Mouse (Mus musculus): ENCODE results near the gene Prkci. TPM values are rescaled to one million over a fixed set of nuclear protein-coding genes. Genes with fewer than 3 reads are reported as not detected.
A peak's percentile ranks its signal among the peaks of the same experiment; 100 is the strongest.

The Prkci gene
- polyA plus RNA-seq, 1 experiment from 2014 or later = 35.5 TPM

- Histone ChIP-seq H3K4me1 (peaks cover 24% of the 10 kb centered on the region), H3K9ac (no peak overlapping the region), H3K4me2 (replicated peaks) (no peak overlapping the region), H3K4me3 (no peak overlapping the region), H3K36me3 (no peaks in the 10 kb centered on the region), H3K27ac (no peak overlapping the region), H3K27me3 (no peaks in the 10 kb centered on the region), H3K9me3 (no peaks in the 10 kb centered on the region)
- no peak for ATAC-seq (ENCODE audit: low FRiP score, low read depth)
- 85% methylated on average over 10 of the region's 10 CpGs for WGBS
Measured at GRCm38 (mm10) chr3:31080791-31081502, 85.4 kb downstream of the Prkci start.

DNA sequence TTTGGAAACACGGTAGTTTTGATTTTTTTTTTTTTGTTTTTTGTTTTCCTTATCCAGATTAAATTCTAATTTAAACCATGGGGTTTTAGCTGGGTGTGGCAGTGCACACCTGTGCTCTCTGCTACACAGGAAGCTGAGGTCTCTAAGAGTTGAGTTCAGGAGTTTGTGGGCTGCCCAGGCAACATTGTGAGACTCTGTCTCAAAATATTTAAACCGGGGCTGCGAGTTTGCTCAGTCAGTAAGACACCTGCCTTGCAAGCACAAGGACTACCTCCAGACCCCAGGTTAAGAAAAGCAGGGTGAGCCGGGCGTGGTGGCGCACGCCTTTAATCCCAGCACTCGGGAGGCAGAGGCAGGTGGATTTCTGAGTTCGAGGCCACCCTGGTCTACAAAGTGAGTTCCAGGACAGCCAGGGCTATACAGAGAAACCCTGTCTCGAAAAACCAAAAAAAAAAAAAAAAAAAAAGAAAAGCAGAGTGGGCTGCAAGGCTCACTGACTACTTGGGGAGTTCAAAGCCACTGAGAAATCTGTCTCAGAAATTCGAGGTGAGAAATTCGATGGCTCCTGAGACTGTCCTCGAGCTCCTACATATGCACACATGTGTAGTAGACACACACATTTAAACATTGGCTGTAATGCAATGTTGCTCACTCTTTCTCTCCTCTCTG, 87.4 kb downstream of the Prkci start:
- no peak for ATAC-seq (ENCODE audit: low FRiP score, low read depth)
- WGBS = 89% methylated on average over 12 of the region's 13 CpGs
- no peak overlapping the region for H3K27ac ChIP-seq
- H3K27me3 ChIP-seq = no peaks in the 10 kb centered on the region
- no peaks in the 10 kb centered on the region for H3K36me3 ChIP-seq
- no peak overlapping the region for H3K4me2 ChIP-seq (replicated peaks)
- H3K4me3 ChIP-seq = no peak overlapping the region
- H3K9ac ChIP-seq = no peak overlapping the region
- peaks cover 24% of the 10 kb centered on the region for H3K4me1 ChIP-seq
- H3K9me3 ChIP-seq = no peaks in the 10 kb centered on the region

- Histone ChIP-seq H3K4me2 (replicated peaks) (peak overlapping the region; percentile 19; the same call in 1 of the 2 replicates), H3K27me3 (no peaks in the 10 kb centered on the region), H3K4me1 (peaks cover 26% of the 10 kb centered on the region), H3K4me3 (no peak overlapping the region), H3K9me3 (no peaks in the 10 kb centered on the region), H3K27ac (peak overlapping the region; percentile 52; the same call in 1 of the 2 replicates), H3K9ac (no peak overlapping the region), H3K36me3 (no peaks in the 10 kb centered on the region)
- 41% methylated on average over 12 of the region's 12 CpGs for WGBS
- peak; percentile 36; the same call in 1 of the 2 replicates for ATAC-seq (ENCODE audit: low FRiP score, low read depth)
Measured at GRCm38 (mm10) chr3:31083507-31084245, 88.1 kb downstream of the Prkci start.

DNA sequence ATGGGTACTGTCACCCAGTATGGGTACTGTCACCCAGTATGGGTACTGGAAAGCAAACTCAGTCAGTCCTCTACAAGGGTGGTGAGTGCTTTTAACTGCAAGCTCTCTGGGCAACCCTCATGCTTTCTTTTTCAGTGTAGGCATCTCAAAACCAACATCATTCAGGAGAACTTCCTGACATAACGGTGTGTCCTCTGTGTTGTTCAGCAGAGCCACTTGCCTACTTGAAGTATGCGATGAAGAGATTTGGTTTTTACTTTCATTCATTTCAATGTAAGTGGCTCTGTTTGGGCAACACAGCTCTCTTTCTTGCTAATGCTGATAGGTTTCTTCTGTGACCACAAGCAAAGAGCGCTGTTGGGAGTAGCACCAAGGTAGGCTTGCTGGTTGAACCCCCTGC, 89.5 kb downstream of the Prkci start:
- no peak overlapping the region for H3K4me2 ChIP-seq (replicated peaks)
- WGBS = 87% methylated on average over 3 of the region's 3 CpGs
- ATAC-seq (ENCODE audit: low FRiP score, low read depth) = no peak
- H3K4me3 ChIP-seq = no peak overlapping the region
- H3K4me1 ChIP-seq = peaks cover 34% of the 10 kb centered on the region
- H3K27me3 ChIP-seq = no peaks in the 10 kb centered on the region
- no peak overlapping the region for H3K9ac ChIP-seq
- no peak overlapping the region for H3K27ac ChIP-seq
- H3K9me3 ChIP-seq = no peaks in the 10 kb centered on the region
- no peaks in the 10 kb centered on the region for H3K36me3 ChIP-seq

DNA sequence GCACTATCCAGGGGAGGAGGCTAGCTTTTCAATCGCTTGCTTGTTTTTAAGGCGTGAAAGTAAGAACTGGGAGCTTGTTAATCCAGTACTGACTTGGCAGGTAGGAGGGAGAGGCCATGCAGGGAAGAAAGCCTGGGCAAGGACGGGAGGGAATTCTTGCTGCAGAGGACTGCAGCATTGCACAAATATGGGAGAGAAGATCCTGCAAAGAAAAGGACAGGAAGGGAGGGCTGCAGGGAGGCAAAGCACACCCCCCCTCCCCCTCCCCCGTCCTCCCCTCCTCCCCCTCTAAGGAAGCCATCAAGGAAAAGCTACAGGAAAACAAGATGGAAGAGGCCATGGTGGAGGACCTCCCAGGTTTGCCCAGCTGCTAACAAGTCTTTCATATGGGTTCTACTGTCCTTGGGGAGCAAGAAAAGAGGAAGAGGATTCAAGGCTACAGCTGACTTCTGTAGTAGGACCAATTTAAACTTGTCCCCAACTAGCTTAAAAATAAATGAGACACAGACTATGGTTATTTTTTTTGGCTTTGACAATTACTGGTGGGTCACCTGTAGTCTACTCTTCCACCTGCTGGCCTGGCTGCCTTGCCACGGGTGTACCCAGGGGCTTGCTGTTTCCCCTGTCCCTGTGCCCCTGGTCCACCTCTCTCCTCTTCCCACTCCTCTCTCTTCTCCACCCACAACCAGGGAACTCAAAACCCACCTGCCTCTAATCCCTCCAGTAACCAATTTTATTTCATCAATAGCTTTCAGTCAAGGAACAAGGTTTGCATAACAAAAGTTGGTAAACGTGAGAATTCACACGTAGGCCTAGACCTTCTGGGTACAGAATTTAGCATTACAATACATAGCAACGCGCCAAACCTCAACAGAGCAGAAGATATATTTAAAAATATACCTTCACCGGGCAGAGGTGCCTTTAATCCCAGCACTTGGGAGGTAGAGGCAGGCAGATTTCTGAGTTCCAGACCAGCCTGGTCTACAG, 93.5 kb downstream of the Prkci start:
- H3K9me3 ChIP-seq = no peaks in the 10 kb centered on the region
- H3K4me3 ChIP-seq = no peak overlapping the region
- no peak overlapping the region for H3K27ac ChIP-seq
- no peaks in the 10 kb centered on the region for H3K36me3 ChIP-seq
- WGBS = 42% methylated on average over 10 of the region's 10 CpGs
- no peak for ATAC-seq (ENCODE audit: low FRiP score, low read depth)
- H3K4me2 ChIP-seq (replicated peaks) = no peak overlapping the region
- no peaks in the 10 kb centered on the region for H3K27me3 ChIP-seq
- no peak overlapping the region for H3K9ac ChIP-seq
- peaks cover 30% of the 10 kb centered on the region for H3K4me1 ChIP-seq

- H3K4me3 ChIP-seq = no peak overlapping the region
- no peaks in the 10 kb centered on the region for H3K36me3 ChIP-seq
- H3K27ac ChIP-seq = no peak overlapping the region
- no peak overlapping the region for H3K9ac ChIP-seq
- no peak overlapping the region for H3K4me2 ChIP-seq (replicated peaks)
- H3K4me1 ChIP-seq = peaks cover 21% of the 10 kb centered on the region
- no peak for ATAC-seq (ENCODE audit: low FRiP score, low read depth)
- WGBS = 67% methylated on average over 7 of the region's 7 CpGs
- no peaks in the 10 kb centered on the region for H3K27me3 ChIP-seq
- no peaks in the 10 kb centered on the region for H3K9me3 ChIP-seq
Measured at GRCm38 (mm10) chr3:31089956-31090355, 94.4 kb downstream of the Prkci start.

- ATAC-seq (ENCODE audit: low FRiP score, low read depth) = no peak
- peaks cover 32% of the 10 kb centered on the region for H3K4me1 ChIP-seq
- peaks cover 8% of the 10 kb centered on the region; the same call in 1 of the 2 replicates for H3K36me3 ChIP-seq
- H3K4me2 ChIP-seq (replicated peaks) = peak overlapping the region; percentile 79
- peak overlapping the region; percentile 99 for H3K27ac ChIP-seq
- H3K9me3 ChIP-seq = no peaks in the 10 kb centered on the region
- WGBS = 3% methylated on average over 13 of the region's 13 CpGs
- peak overlapping the region; percentile 97 for H3K4me3 ChIP-seq
- H3K27me3 ChIP-seq = no peaks in the 10 kb centered on the region
- H3K9ac ChIP-seq = peak overlapping the region; percentile 76
Measured at GRCm38 (mm10) chr3:31093196-31093595, 97.6 kb downstream of the Prkci start.

DNA sequence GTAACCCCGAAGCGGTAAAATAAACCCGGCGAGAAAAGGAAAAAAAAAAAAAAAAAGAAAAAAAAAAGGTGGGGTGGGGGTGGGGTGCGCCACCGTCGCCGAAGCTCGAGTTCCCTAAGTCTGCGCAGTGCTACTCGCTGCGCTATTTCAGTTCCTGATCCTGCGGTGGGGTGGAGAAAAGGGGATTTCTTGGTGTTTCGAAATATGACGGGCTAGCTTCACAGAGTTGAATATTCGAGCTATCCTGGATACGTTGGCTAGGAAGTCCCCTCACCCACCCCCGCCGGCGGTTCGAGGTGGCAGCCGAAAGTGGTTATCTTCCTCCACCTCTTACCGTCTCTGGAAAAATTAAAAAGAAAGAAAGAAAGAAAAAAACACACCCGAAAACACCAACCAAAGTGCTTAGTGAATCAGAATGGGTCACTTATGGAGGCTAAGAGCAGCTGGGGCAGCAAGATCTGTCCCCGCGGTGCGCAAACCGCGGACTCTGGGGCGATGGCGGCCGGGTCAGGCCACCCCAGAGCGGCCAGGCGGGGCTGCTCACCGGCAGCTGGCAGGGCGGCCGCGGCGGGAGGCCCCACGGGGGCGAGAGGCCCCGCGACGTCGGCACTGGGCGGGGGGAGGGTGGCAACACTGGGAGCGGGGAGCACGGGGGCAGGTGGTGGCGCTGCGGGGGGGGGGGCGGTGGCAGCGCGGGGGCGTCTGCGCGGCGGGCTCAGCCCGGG, 98.2 kb downstream of the Prkci start:
- under 1% methylated on average over 47 of the region's 58 CpGs for WGBS

GRCm38 (mm10) chr3:31094531-31095178, 99.1 kb downstream of the Prkci start, which contains the start of gene Skil:
Gene Skil (plus strand): TSS chr3:31095058.
- Histone ChIP-seq H3K9me3 (no peaks in the 10 kb centered on the region), H3K27me3 (no peaks in the 10 kb centered on the region), H3K4me3 (peak within 1 kb of the TSS; percentile 97), H3K4me1 (peaks cover 31% of the 10 kb centered on the region), H3K4me2 (replicated peaks) (peak within 1 kb of the TSS; percentile 79), H3K9ac (peak within 1 kb of the TSS; percentile 94), H3K36me3 (peaks cover 8% of the 10 kb centered on the region; the same call in 1 of the 2 replicates), H3K27ac (peak within 1 kb of the TSS; percentile 99)
- WGBS = under 1% methylated on average over 70 of the region's 109 CpGs
- ATAC-seq (ENCODE audit: low FRiP score, low read depth) = peak; percentile 96

More for the DNA sequence above, 98.2 kb downstream of the Prkci start:
- ATAC-seq (ENCODE audit: low FRiP score, low read depth) = peak; percentile 54
- H3K4me2 ChIP-seq (replicated peaks) = peak overlapping the region; percentile 79
- H3K4me3 ChIP-seq = peak overlapping the region; percentile 97
- peaks cover 34% of the 10 kb centered on the region for H3K4me1 ChIP-seq
- H3K9ac ChIP-seq = peak overlapping the region; percentile 76
- H3K36me3 ChIP-seq = peaks cover 8% of the 10 kb centered on the region; the same call in 1 of the 2 replicates
- H3K27ac ChIP-seq = peak overlapping the region; percentile 99
- H3K27me3 ChIP-seq = no peaks in the 10 kb centered on the region
- H3K9me3 ChIP-seq = no peaks in the 10 kb centered on the region

- WGBS = 0% methylated on average over 25 of the region's 39 CpGs
- Histone ChIP-seq H3K4me1 (peaks cover 36% of the 10 kb centered on the region), H3K27ac (peak overlapping the region; percentile 99), H3K4me3 (peak overlapping the region; percentile 97), H3K9me3 (no peaks in the 10 kb centered on the region), H3K27me3 (no peaks in the 10 kb centered on the region), H3K36me3 (peaks cover 8% of the 10 kb centered on the region; the same call in 1 of the 2 replicates), H3K9ac (peak overlapping the region; percentile 94), H3K4me2 (replicated peaks) (peak overlapping the region; percentile 79)
- ATAC-seq (ENCODE audit: low FRiP score, low read depth) = no peak; the same call in 1 of the 2 replicates
Measured at GRCm38 (mm10) chr3:31095179-31095490, 99.6 kb downstream of the Prkci start.
